Comparison of ENCODE assay signal across 25 mouse cellular contexts in the genomic region with DNA sequence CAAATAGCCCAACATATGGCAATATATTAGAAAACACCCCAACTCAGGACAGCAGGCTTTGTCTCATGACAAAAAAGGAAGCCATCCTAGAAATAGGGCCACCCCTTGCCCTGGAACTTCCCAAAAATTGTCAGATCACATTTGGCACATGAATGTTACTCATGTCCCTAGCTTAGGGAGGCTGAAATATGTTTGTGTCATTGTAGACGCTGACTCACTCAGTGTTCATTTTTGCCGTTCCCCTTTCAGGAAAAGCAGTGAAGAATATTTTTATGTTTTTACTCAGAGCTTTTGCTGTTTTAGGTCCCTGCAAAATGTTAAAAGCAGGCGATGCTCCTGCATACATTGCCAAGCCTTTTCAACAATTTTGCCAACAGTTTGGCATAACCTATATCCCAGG. TPM values are rescaled to one million over a fixed set of nuclear protein-coding genes. Genes with fewer than 3 reads are reported as not detected.
DNase-seq lines count a peak whose midpoint lies in the region; ATAC-seq and TF ChIP-seq lines count a peak whose summit lies in the region.
"Had no signal": no experiment of that assay in that cellular context is flagged by ENCODE, and none has a peak within 500 bp of the region (broad histone marks: within the 10 kb centered on the region; RNA-seq: fewer than 3 reads in every experiment).

No protein-coding gene starts in this region.

- no peak for TF ChIP-seq CTCF in lung, postnatal 0 days (IDR thresholded peaks at IDR 0.05)
- TF ChIP-seq CTCF in embryonic fibroblast, embryonic 13.5 days (IDR thresholded peaks at IDR 0.05; ENCODE audit: borderline replicate concordance, insufficient read depth, low read length): no peak

- WGBS in lung, postnatal 0 days: 69% methylated on average over 3 of the region's 3 CpGs
- WGBS in forebrain, embryonic 11.5 days: 84% methylated on average over 3 of the region's 3 CpGs

- ATAC-seq in lung, postnatal 0 days: no peak
- ATAC-seq in forebrain, embryonic 11.5 days (replicated peaks; ENCODE audit: low FRiP score): no peak
- ATAC-seq: CD4-positive, CD25-positive, alpha-beta regulatory T cell, adult 4 months; forebrain, embryonic 16.5 days; hindbrain, postnatal 0 days; intestine, postnatal 0 days; midbrain, embryonic 13.5 days; Patski had no signal

- no peaks in the 10 kb centered on the region for H3K9me3 ChIP-seq in lung, postnatal 0 days (ENCODE audit: low read length)
- no peaks in the 10 kb centered on the region for H3K9me3 ChIP-seq in forebrain, embryonic 11.5 days (ENCODE audit: control insufficient read depth, low read length)
- H3K9me3 ChIP-seq: embryonic facial prominence, embryonic 15.5 days; limb, embryonic 13.5 days; lung, embryonic 15.5 days; midbrain, embryonic 13.5 days had no signal

- H3K27me3 ChIP-seq in lung, postnatal 0 days (replicated peaks; ENCODE audit: insufficient read depth, low read length): no peaks in the 10 kb centered on the region
- no peaks in the 10 kb centered on the region for H3K27me3 ChIP-seq in forebrain, embryonic 11.5 days (ENCODE audit: control insufficient read depth, insufficient read depth, low read length)
- H3K27me3 ChIP-seq: embryonic facial prominence, embryonic 15.5 days; heart, embryonic 12.5 days; limb, embryonic 13.5 days; lung, embryonic 15.5 days; midbrain, embryonic 13.5 days had no signal

- H3K36me3 ChIP-seq in lung, postnatal 0 days (ENCODE audit: insufficient read depth, low read length): no peaks in the 10 kb centered on the region
- no peaks in the 10 kb centered on the region for H3K36me3 ChIP-seq in forebrain, embryonic 11.5 days (ENCODE audit: control insufficient read depth, insufficient read depth, low read length)
- H3K36me3 ChIP-seq: embryonic facial prominence, embryonic 15.5 days; heart, embryonic 12.5 days; limb, embryonic 13.5 days; lung, embryonic 15.5 days; midbrain, embryonic 13.5 days had no signal

- DNase-seq in adrenal gland, adult (ENCODE audit: inconsistent age in 2 of 2, low spot score in 1 of 2): peak; percentile 28 to 74
- DNase-seq in adrenal gland, postnatal 25 days: no peak
- DNase-seq in lung, postnatal 0 days (ENCODE audit: low spot score): peak; percentile 8
- no peak for DNase-seq in lung, adult 18-20 months
- DNase-seq in forebrain, embryonic 11.5 days (ENCODE audit: low spot score): no peak
- no peak for DNase-seq in gastrocnemius, adult 18-20 months (ENCODE audit: low spot score)
- DNase-seq: adrenal gland, adult 8-10 months; cerebellum, adult 9-10 months; gastrocnemius, postnatal 10 days; heart, postnatal 10 days; kidney, postnatal 25 days; right cerebral cortex, postnatal 25 days; thymus, postnatal 36 days had no signal

- H3K4me2 ChIP-seq in lung, postnatal 0 days (replicated peaks; ENCODE audit: low read depth, low read length): no peak overlapping the region
- H3K4me2 ChIP-seq in forebrain, embryonic 11.5 days (ENCODE audit: low read depth, low read length, severe bottlenecking): no peak overlapping the region
- H3K4me2 ChIP-seq: embryonic facial prominence, embryonic 15.5 days; heart, embryonic 12.5 days; limb, embryonic 13.5 days; lung, embryonic 15.5 days; midbrain, embryonic 13.5 days had no signal

- no peak overlapping the region for H3K4me3 ChIP-seq in lung, postnatal 0 days (ENCODE audit: low read depth, low read length)
- H3K4me3 ChIP-seq in embryonic fibroblast, embryonic 13.5 days (ENCODE audit: insufficient read depth, low read length): no peak overlapping the region
- no peak overlapping the region for H3K4me3 ChIP-seq in forebrain, embryonic 11.5 days (ENCODE audit: low read depth, low read length)
- H3K4me3 ChIP-seq: embryonic facial prominence, embryonic 15.5 days; heart, embryonic 12.5 days; limb, embryonic 13.5 days; lung, embryonic 15.5 days; midbrain, embryonic 13.5 days had no signal

- TF ChIP-seq POLR2A in embryonic fibroblast, embryonic 13.5 days (IDR thresholded peaks at IDR 0.05; ENCODE audit: low read depth, low read length): no peak

- H3K4me1 ChIP-seq in lung, postnatal 0 days (ENCODE audit: insufficient read depth, low read depth, low read length): no peaks in the 10 kb centered on the region
- peaks cover 3% of the 10 kb centered on the region; the same call in 1 of the 2 replicates for H3K4me1 ChIP-seq in embryonic fibroblast, embryonic 13.5 days (ENCODE audit: control insufficient read depth, insufficient read depth, low read length)
- no peaks in the 10 kb centered on the region for H3K4me1 ChIP-seq in forebrain, embryonic 11.5 days (replicated peaks; ENCODE audit: control insufficient read depth, insufficient read depth, low read length)
- H3K4me1 ChIP-seq: embryonic facial prominence, embryonic 15.5 days; heart, embryonic 12.5 days; limb, embryonic 13.5 days; lung, embryonic 15.5 days; midbrain, embryonic 13.5 days had no signal

- TF ChIP-seq EP300 in lung, postnatal 0 days (IDR thresholded peaks at IDR 0.05): no peak

- no peak overlapping the region for H3K27ac ChIP-seq in lung, postnatal 0 days (ENCODE audit: low read length)
- peak overlapping the region; percentile 68; the same call in 1 of the 2 replicates for H3K27ac ChIP-seq in embryonic fibroblast, embryonic 13.5 days (ENCODE audit: insufficient read depth, low read length)
- no peak overlapping the region for H3K27ac ChIP-seq in forebrain, embryonic 11.5 days (ENCODE audit: low read depth, low read length)
- H3K27ac ChIP-seq: embryonic facial prominence, embryonic 15.5 days; hindbrain, postnatal 0 days; limb, embryonic 13.5 days; liver, embryonic 14.5 days; lung, embryonic 15.5 days; midbrain, embryonic 13.5 days had no signal

- H3K9ac ChIP-seq in lung, postnatal 0 days (replicated peaks; ENCODE audit: low read depth): no peak overlapping the region
- H3K9ac ChIP-seq in forebrain, embryonic 11.5 days (ENCODE audit: low read length): no peak overlapping the region
- H3K9ac ChIP-seq: embryonic facial prominence, embryonic 15.5 days; heart, embryonic 12.5 days; limb, embryonic 13.5 days; liver, embryonic 14.5 days; lung, embryonic 15.5 days; midbrain, embryonic 13.5 days had no signal

RNA-seq across cellular contexts. Expression of a gene that starts 19.3 kb away (rescaled TPM):
- 2.4 and 4.6 TPM in 2 replicates for total RNA-seq in adrenal gland, postnatal 25 days (2021)
- polyA plus RNA-seq in lung, postnatal 0 days (2015; fragmentation: Nextera tagmentation; extraction: Ambion mirVana): 19.0 and 21.5 TPM in 2 replicates
- 7.4 and 7.7 TPM in 2 replicates for polyA plus RNA-seq in embryonic fibroblast, embryonic 13.5 days (2011; ENCODE audit: insufficient read length, low read depth, missing spikeins)
- polyA plus RNA-seq in forebrain, embryonic 11.5 days (2014; fragmentation: Nextera tagmentation; extraction: Ambion mirVana): 0.89 and 1.6 TPM in 2 replicates
- 1 to 10 TPM in 1 of 2 experiments, under 1 TPM in 1; 0.62 to 1.2 TPM for total RNA-seq in gastrocnemius, adult 18-20 months (2021)

RNA-seq across cellular contexts. Expression of a gene that starts 25.0 kb away (rescaled TPM):
- total RNA-seq in adrenal gland, postnatal 25 days (2021): 2.4 and 2.8 TPM in 2 replicates
- polyA plus RNA-seq in lung, postnatal 0 days (2015; fragmentation: Nextera tagmentation; extraction: Ambion mirVana): 0.33 and 0.54 TPM in 2 replicates
- 2.2 and 4.2 TPM in 2 replicates for polyA plus RNA-seq in embryonic fibroblast, embryonic 13.5 days (2011; ENCODE audit: insufficient read length, low read depth, missing spikeins)
- polyA plus RNA-seq in forebrain, embryonic 11.5 days (2014; fragmentation: Nextera tagmentation; extraction: Ambion mirVana): 0.15 and 0.16 TPM in 2 replicates
- total RNA-seq in gastrocnemius, adult 18-20 months (2021): under 1 TPM; 0.11 to 0.21 TPM

RNA-seq across cellular contexts. Expression of a gene that starts 54.0 kb away (rescaled TPM):
- 16.6 and 19.7 TPM in 2 replicates for total RNA-seq in adrenal gland, postnatal 25 days (2021)
- polyA plus RNA-seq in lung, postnatal 0 days (2015; fragmentation: Nextera tagmentation; extraction: Ambion mirVana): 2.2 and 3.1 TPM in 2 replicates
- polyA plus RNA-seq in embryonic fibroblast, embryonic 13.5 days (2011; ENCODE audit: insufficient read length, low read depth, missing spikeins): 23.9 and 28.7 TPM in 2 replicates
- 9.3 and 9.8 TPM in 2 replicates for polyA plus RNA-seq in forebrain, embryonic 11.5 days (2014; fragmentation: Nextera tagmentation; extraction: Ambion mirVana)
- total RNA-seq in gastrocnemius, adult 18-20 months (2021): under 1 TPM; 0.14 to 0.28 TPM

Comparison
In these comparisons a context has a peak if more than half of its experiments do, and no peak if none do; other contexts are left out.
1. DNase-seq: peak in adrenal gland, adult (2 of 2) and lung, postnatal 0 days (single experiment); none in adrenal gland, postnatal 25 days (single experiment), lung, adult 18-20 months (0 of 2), forebrain, embryonic 11.5 days (single experiment) and gastrocnemius, adult 18-20 months (single experiment).